Mouse (Mus musculus) hematopoietic stem cell, adult 5-6 weeks (primary cell): ENCODE measurements around the gene Tmem131l. TPM values are rescaled to one million over a fixed set of nuclear protein-coding genes. Genes with fewer than 3 reads are reported as not detected.

ENCODE experiments used
- ATAC-seq, 2 experiments: fragments of 125-278 bp in 1 of 2; replicated peaks in 1 of 2; 2 replicates each; pipeline ENCODE4 v1.8.0; 2016 to 2017; ENCODE audit warnings: inconsistent platforms in 2 of 2, mild to moderate bottlenecking in 2 of 2, moderate number of reproducible peaks in 2 of 2, low read depth in 1 of 2, moderate TSS enrichment in 1 of 2; ENCODE audit not compliant: low FRiP score in 2 of 2, poor library complexity in 2 of 2, severe bottlenecking in 2 of 2, insufficient read depth in 1 of 2, low TSS enrichment in 1 of 2
- total RNA-seq: library from RNA; stranded (forward); fragments of 172-1452, 232-1000 nt; gene quantifications from 2 replicates; pipeline ENCODE4 v1.2.3, GENCODE M21; 2017

The Tmem131l gene
- total RNA-seq, 1 experiment from 2014 or later = 55.8 TPM

DNA sequence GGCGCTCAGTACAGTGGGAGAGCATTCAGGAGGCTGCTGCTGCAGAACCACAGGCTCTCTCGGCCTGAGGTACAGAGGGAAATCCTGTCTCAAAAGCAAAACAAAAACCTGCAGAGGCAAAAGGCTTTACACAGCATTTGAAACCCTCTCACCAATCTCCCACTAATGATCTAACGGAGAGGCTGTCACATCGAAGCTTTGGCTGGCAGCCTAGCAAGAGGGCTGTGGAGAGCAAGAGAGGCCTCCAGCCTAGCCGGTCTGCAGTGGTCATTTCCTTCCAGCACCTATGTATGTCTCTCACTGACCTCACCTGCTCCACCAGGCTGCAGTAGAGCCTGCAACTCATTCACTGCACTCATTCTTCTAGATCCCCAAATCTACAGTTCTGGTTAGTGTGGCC, 76.3 kb downstream of the Tmem131l start:
- ATAC-seq = no peak

- ATAC-seq = no peak
Observed at GRCm38 (mm10) chr3:83962571-83962970, 77.4 kb downstream of the Tmem131l start.

- no peak for ATAC-seq
Observed at GRCm38 (mm10) chr3:83962076-83962475, 77.9 kb downstream of the Tmem131l start.

- no peak for ATAC-seq
Observed at GRCm38 (mm10) chr3:83958951-83959681, 80.9 kb downstream of the Tmem131l start.

DNA sequence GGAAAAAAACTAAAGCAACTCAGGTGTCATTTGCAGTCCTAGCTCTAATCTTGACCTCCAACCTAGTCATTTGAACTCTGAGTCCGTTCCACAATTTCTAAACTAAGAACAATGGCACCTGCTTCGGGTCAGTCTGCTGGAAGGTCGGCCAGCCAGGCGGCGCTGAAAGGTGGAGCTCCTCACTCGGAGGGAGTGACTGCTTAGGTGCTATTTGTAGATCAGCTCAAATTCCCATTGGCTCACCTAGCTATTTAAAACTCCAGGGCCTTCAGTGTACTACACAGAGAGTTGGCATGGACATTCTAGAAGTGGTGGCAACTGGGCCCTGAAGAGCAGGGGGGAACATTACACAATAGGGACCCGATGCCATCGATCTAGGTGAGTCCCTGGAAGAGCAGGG, 86.1 kb downstream of the Tmem131l start:
- ATAC-seq = no peak

DNA sequence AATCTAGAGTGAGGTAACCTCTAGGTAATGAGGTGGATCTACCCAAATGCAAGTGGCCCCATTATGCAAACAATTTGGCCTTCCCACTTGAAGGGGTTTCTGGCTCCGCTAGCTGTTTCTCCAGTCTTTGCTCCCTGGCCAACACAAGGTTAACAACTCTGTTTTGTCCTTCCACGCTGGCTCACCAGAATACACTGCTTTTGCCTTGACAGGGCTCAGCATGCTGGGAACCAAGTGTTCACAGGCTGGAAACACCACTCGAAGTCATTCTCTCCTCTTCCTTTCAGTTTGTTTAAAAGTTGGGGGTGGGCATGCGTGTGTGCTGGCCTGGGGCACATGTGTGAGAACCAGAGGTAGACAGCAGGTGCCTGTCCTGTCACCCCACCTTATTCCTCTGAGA, 91.2 kb downstream of the Tmem131l start:
- no peak for ATAC-seq

DNA sequence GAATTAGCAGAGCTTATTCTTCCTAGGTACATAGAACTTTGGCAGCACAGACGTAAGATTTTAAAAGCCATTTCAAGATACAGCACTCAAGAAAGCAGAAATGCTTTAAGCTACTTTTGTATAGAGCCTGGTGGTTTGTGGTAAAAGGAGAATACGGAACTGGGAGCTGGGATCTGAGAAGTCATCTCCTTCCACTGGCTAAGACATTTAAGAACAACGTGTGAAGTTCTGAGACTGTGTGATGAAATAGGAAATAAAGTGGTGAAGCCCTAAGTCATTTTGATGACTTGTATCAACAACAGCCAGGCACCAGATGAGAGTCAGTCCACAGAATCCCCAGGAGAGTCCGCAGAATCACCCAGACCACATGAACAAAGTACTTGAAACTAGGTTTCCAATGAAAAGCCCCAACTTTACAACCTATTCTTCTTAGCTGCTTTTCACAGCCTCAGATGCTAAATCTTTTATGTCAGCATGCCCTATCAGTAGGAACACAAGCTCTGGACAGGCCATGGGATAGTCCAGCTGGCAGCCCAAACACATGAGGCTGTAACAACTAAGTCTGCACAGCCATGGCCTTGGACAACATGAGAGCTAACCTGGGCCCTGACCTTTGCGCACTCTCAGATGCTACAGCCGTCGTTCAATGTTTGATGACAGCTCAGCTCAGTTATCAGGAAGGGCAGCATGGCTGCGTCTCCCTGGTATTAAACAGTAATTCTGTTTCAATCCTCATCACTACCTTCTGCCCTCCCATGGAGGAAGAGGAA, 92.3 kb downstream of the Tmem131l start:
- peak; percentile 82 to 84 for ATAC-seq

- no peak for ATAC-seq
Observed at GRCm38 (mm10) chr3:83946848-83947247, 93.1 kb downstream of the Tmem131l start.

DNA sequence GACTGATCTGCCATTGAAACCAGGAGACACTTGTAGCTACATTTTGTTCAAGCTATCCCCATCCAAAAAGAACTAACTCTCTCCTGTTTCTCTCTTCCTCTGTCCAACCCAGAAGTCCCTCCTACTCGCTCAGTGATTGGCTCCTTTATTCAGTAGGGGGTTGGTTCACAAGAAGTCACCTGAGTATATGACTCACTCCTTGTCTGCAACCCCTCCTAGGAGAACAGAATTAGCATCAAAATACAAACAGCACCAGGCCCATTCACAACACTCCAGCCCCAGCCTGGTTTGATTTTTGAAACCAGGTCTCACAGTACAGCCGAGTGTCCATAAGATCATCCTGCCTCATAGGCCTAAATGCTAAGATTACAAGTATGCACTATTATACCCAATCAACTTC, 96.3 kb downstream of the Tmem131l start:
- no peak for ATAC-seq

DNA sequence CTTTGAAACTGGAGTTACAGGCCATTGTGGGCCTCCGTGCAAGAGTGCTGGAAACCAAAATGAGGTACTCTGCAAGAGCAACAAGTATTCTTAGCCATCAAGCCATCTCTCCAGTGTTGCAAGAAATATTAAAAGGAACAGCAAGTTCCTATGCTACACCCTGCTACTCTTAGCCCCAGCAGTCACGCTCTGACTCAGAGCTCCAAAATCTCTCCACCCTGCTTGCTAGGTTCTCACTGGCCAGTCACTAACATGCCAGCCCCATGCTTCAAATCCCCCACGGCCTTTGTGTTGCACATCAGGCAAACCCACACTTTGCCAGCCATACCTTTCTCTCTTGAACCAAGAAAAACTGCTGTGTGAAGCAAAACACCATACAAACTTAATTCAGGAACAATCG, 96.8 kb downstream of the Tmem131l start:
- no peak for ATAC-seq

DNA sequence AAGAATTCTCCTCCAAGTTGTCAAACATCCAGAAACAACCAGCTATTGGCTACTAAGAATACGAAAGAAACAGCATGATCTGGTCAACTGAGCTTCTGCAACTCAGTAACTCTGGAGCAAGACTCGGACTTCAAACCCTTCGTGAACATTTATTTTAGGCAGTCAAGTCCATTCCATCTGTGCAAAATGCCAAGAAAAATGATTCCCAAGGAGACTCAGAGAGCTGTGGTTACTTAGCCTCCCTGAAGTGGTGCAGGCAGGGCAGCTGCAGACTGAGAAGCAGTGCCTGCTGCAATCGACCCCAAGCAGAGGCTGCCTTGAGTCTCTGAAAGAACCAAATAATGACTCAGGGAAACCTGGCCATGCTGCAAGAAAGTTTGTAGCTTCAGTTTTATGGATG, 98.1 kb downstream of the Tmem131l start:
- ATAC-seq = no peak

DNA sequence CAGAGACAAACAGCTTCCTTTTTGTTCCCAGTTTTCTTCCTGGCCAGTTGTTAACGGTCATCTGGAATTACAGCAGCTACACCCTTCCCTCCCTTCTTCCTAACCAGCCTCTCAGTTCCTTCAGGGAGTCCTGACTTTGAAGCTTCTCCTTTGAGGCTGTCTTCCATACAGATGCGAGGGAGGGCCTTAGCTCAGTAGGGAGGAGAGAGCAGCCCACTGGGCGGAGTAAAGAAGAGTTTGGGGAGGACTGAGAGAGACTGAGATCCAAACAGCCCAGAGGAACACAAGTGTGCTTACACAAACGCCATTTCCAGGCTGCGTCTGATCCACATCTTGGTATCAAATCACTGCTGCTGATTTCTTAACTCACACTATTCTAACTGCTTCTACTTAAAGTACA, 101.1 kb downstream of the Tmem131l start:
- ATAC-seq = no peak

DNA sequence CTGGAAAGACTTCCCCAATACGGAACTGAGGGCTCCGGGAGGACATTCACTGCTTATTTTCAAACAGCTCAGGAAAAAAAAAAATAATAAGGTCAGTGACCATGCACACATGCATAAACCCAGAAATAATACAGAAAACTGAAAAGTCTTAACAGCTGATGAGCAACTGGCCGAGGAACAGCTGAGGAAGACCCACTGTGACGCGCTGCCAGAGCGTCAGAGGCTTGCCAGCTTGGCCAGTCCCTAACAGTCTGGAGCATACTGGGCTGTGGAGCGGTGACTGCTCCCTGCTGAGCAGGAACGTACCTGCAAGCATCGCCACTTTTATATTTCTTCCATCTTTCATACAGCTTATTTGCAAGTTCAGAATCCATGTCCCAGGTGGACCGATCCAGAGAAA, 105.5 kb downstream of the Tmem131l start:
- ATAC-seq = no peak

- ATAC-seq = peak; percentile 17 to 44; a peak in 1 of 4 replicates
Observed at GRCm38 (mm10) chr3:83915768-83916496, 124.0 kb downstream of the Tmem131l start.

- no peak for ATAC-seq
Observed at GRCm38 (mm10) chr3:83915102-83915501, 124.9 kb downstream of the Tmem131l start.

DNA sequence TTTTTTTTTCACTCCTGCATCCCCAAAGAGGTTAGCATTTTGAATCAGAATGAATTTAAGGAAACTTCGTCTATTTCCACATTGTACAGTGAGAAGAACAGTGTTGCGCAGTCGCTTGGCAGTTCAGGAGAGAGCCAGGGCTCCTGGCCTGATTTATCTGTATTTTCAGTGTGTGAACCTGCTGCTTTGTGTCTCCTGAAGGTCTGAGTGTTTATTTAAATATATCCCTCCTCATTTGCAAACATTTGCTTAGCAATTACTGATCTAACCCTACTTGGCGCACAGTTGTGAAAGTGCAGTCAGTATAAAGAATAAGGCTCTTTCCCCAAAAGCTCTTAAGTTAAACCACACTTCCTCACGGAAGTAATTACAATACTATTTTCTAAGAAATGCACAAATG, 129.3 kb downstream of the Tmem131l start:
- ATAC-seq = no peak

DNA sequence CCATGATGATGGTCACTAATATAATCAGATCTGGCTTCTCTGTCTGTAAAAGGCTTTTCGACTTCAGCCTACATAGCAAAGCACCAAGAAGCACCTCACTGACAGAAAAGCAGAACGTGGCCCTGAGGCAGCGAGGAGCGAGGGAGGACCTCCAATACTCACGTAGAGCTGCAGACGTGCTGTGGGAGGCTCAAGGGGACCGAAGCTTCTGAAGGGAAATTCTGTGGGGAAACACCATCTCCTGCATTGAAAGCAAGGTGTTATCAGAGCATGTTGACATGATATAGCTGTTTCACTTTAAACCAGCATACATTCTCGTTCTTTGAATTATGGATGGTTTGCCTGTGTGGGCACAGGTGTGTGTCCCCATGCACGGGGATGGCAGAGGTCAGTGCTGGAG, 133.8 kb downstream of the Tmem131l start:
- no peak for ATAC-seq

DNA sequence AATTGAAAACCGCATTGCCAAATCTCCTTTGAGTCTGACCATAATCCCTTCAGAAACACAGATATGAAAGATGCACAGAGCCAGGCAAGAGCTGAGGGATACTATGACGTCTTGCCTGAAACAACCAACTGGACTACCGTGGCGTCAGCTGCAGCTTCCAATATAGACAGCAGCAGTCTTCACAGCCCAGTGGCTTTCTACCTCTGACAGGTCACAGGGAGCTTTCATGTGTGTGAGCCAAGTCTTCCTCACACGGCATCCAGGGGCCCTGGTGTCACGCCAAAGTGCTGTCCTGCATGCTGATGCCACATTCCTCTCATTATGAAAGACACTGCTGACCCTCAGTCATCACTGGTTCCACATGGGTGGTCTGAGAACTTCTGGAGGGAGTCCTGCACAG, 134.8 kb downstream of the Tmem131l start:
- ATAC-seq = no peak
